Mouse (Mus musculus): Measurements from ENCODE around the gene Gm27021.

GRCm38 (mm10) chr8:120580336-120581000 is 87.4 kb downstream of the Gm27021 start:
- TF ChIP-seq CTCF (IDR thresholded peaks at IDR 0.05; ENCODE audit: borderline replicate concordance, extremely low read depth, insufficient read depth, insufficient read length) (no peak), POLR2A (IDR thresholded peaks at IDR 0.05; ENCODE audit: borderline replicate concordance, extremely low read depth, insufficient read depth, insufficient read length, poor library complexity, severe bottlenecking) (no peak)
